Mouse (Mus musculus): ENCODE results near the gene Plxna4. TPM values are rescaled to one million over a fixed set of nuclear protein-coding genes. Genes with fewer than 3 reads are reported as not detected.
A peak's percentile ranks its signal among the peaks of the same experiment; 100 is the strongest.

Plxna4 gene
- polyA plus RNA-seq, 1 experiment from 2014 or later = 5.5 TPM

DNA sequence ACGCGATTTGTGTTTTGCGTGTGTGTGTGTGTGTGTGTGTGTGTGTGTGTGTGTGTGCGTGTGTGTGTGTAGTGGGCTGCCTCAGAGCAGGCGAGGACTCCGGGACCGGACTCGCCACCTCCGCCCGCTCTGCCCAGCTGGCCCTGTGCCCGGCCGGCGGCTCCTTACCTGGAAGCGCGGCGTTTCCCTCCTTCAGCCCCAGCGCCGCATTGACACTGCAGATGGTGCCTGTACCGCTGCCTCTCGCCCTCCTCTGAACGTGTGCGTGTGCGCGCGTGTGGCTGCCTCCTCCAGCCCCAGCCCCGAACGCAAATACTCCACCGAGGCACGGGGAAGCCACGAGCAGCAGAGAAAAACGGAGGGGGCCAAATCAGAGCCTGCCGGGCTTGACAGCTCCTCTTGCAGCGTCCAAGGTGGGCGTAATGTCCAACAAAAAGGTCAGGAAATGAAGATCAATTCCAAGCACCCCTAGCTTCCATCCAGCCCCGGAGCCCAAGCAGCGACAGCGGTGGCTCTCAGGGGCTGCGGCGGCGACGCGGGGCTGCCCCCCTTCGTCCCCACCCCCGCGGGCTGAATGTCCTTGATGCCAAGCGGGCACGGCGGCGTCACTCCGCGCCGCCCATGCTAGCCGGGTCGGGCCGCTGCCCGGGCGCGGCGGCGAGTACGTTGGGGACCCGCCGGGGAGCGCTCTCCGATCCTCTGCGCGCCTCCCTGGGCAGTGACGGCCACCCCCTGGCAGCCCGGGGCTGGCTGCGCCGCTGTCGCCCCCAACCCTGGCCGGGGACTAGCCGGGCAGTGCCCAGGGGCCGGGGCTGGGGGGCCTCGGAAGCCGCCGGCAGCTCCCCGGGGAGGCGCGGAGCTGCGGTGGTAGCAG lies 619 bp downstream of the Plxna4 start:
- peaks cover 61% of the 10 kb centered on the region for H3K27me3 ChIP-seq
- peak overlapping the region; percentile 69 for H3K27ac ChIP-seq
- H3K4me3 ChIP-seq = peak overlapping the region; percentile 76
- H3K9me3 ChIP-seq = no peaks in the 10 kb centered on the region
- H3K9ac ChIP-seq = peak overlapping the region; percentile 84
- H3K4me1 ChIP-seq = peaks cover 17% of the 10 kb centered on the region
- H3K4me2 ChIP-seq (replicated peaks) = peak overlapping the region; percentile 100
- ATAC-seq (ENCODE audit: insufficient number of reproducible peaks, insufficient read depth, low FRiP score, low TSS enrichment) = peak; percentile 24
- WGBS = under 1% methylated on average over 79 of the region's 82 CpGs
- H3K36me3 ChIP-seq = no peaks in the 10 kb centered on the region

DNA sequence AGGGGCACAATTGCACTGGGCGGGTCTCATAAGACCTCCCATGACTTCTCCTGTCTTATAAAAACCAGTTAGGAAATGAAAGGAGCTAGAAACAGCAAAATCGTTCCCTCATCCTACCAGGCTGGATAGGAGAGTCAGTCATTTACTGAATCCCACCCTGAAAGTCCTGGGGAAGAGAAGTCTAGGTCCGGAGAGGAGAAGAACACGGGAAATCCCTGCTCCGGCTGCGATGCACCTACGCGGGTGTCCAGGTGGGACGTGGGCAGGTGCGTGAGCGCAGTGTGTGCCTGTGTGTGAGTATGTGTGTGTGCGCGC lies 1.2 kb downstream of the Plxna4 start:
- peak overlapping the region; percentile 100 for H3K4me2 ChIP-seq (replicated peaks)
- 2% methylated on average over 13 of the region's 13 CpGs for WGBS
- no peak for ATAC-seq (ENCODE audit: insufficient number of reproducible peaks, insufficient read depth, low FRiP score, low TSS enrichment)
- H3K27me3 ChIP-seq = peaks cover 56% of the 10 kb centered on the region
- H3K4me1 ChIP-seq = peaks cover 17% of the 10 kb centered on the region
- H3K27ac ChIP-seq = no peak overlapping the region
- peak overlapping the region; percentile 84 for H3K9ac ChIP-seq
- H3K9me3 ChIP-seq = no peaks in the 10 kb centered on the region
- no peaks in the 10 kb centered on the region for H3K36me3 ChIP-seq
- peak overlapping the region; percentile 76 for H3K4me3 ChIP-seq

DNA sequence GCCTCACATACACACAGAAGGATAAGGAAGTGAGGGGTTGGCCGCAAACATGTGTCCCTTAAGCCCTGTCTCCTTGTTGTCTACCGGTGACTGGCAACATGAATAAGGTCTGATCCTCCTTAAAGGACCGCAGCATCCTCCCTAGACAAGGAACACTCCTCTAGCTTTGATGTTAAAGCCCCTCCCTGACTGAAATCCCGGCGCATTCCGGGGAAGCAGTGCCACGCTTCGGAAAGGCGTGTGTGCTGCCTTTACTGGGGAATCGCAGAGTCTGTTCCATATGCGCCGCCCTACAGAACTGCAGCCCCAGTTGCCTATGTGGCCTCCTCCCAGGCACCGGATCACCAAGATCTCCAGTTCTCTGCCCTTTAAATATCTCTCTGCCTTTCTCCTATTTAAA lies 1.6 kb downstream of the Plxna4 start:
- H3K4me2 ChIP-seq (replicated peaks) = peak overlapping the region; percentile 100
- no peak overlapping the region for H3K9ac ChIP-seq
- peak overlapping the region; percentile 76 for H3K4me3 ChIP-seq
- H3K27ac ChIP-seq = no peak overlapping the region
- 2% methylated on average over 13 of the region's 13 CpGs for WGBS
- no peaks in the 10 kb centered on the region for H3K36me3 ChIP-seq
- peaks cover 56% of the 10 kb centered on the region for H3K27me3 ChIP-seq
- H3K4me1 ChIP-seq = peaks cover 17% of the 10 kb centered on the region
- no peaks in the 10 kb centered on the region for H3K9me3 ChIP-seq
- no peak for ATAC-seq (ENCODE audit: insufficient number of reproducible peaks, insufficient read depth, low FRiP score, low TSS enrichment)

DNA sequence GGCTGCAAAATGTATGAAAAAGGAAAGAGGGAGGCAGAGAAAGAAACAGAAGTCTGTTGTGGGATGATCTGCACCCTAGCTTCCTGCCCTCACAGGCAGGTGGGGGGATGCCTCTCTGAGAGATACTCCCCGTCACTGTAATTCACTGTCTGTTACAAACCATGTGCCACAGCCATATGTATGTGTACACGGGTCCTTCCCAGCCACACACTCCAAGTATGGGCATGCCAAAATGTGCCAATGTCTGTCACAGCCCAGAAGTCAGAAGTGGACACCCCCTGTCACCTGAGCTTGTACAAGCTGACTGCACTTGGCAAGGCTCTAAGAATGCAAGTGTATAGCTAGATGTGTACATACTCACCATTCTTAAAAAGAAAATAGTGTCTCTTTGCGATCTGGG lies 2.8 kb downstream of the Plxna4 start:
- Histone ChIP-seq H3K27me3 (peaks cover 48% of the 10 kb centered on the region), H3K9me3 (no peaks in the 10 kb centered on the region), H3K9ac (no peak overlapping the region), H3K4me2 (replicated peaks) (peak overlapping the region; percentile 32), H3K27ac (no peak overlapping the region), H3K4me3 (no peak overlapping the region), H3K4me1 (peaks cover 17% of the 10 kb centered on the region), H3K36me3 (no peaks in the 10 kb centered on the region)
- WGBS = 36% methylated on average over 3 of the region's 3 CpGs
- no peak for ATAC-seq (ENCODE audit: insufficient number of reproducible peaks, insufficient read depth, low FRiP score, low TSS enrichment)

DNA sequence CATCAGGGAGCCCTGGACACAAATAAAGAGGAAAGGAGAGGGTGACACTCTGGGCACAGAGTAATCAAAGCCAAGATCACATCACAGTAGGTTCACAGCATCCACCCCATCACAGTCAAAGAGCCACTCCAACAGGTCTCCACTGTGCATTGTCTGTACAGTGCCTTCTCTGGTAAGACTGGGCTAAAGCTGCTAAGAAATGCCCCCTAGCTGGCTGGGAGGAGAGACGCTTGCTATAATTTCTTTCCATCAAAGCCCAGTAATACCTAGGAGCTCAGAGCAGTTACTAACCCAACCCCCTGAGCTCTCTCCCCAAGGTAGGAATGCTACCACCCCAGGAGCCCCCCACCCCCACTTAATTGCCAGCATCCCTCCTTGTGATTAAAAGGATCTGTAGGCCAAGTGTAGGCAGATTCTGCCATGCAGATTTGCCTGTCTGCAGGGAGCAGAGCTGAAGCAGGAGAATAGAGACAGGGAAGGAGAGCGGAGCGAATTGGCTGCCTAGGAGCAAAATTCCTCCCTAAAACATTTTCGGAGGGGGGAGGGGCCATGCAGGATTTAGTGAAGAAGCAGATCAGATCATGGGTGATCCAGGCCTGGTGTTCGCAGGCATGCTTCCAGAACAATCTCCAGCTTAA lies 3.6 kb downstream of the Plxna4 start:
- no peak overlapping the region for H3K27ac ChIP-seq
- H3K4me3 ChIP-seq = 0 out of 2 replicates have a peak overlapping the region, but pooled peaks have one; percentile 1
- H3K27me3 ChIP-seq = peaks cover 39% of the 10 kb centered on the region
- no peaks in the 10 kb centered on the region for H3K36me3 ChIP-seq
- H3K9me3 ChIP-seq = no peaks in the 10 kb centered on the region
- H3K9ac ChIP-seq = no peak overlapping the region
- 0 out of 2 replicates have a peak, but pooled peaks have one; percentile 8 for ATAC-seq (ENCODE audit: insufficient number of reproducible peaks, insufficient read depth, low FRiP score, low TSS enrichment)
- WGBS = 9% methylated on average over 5 of the region's 5 CpGs
- H3K4me1 ChIP-seq = peaks cover 17% of the 10 kb centered on the region
- H3K4me2 ChIP-seq (replicated peaks) = peak overlapping the region; percentile 32; the same call in 1 of the 2 replicates

DNA sequence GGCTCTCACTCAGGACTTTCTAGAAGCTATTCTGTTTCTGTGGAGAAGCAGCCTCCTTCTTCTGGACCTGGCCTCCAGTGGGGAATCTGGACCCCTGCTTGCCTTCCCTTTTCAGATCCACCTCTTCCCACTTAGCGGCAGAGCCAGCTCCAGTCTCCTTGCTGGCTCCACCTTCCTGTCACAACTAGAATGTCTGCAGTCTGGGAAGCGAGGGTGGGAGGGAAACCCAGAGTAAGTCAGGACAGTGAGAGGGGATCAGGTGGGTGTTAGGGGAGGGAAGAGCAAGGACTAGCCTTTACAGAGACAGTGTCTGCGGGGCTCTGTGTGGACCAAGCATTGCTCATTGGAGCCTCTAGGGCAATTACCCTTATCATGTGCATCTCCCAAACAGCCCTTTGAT lies 4.4 kb downstream of the Plxna4 start:
- ATAC-seq (ENCODE audit: insufficient number of reproducible peaks, insufficient read depth, low FRiP score, low TSS enrichment) = no peak
- Histone ChIP-seq H3K4me1 (peaks cover 17% of the 10 kb centered on the region), H3K36me3 (no peaks in the 10 kb centered on the region), H3K9me3 (no peaks in the 10 kb centered on the region), H3K27me3 (peaks cover 31% of the 10 kb centered on the region), H3K4me2 (replicated peaks) (no peak overlapping the region; the same call in 1 of the 2 replicates), H3K4me3 (no peak overlapping the region), H3K27ac (no peak overlapping the region), H3K9ac (no peak overlapping the region)
- 3% methylated on average over 3 of the region's 3 CpGs for WGBS

DNA sequence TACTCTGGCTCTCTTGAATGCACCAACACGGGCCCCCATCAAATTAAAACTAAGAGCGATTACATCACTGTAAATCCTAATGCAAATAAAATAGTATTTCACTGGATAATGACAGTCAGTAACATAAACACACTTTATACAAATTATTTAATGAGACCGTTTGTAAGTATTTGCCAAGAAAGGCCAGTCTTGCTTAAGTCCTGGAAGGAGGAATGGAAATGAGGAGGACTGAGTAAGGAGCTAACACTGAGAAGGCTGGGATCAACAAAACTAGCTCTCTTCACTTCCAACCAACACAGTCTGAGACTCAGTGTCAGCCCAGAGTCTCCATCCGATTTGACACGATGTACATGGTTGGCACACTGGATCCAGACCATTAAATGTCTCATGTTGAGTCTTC lies 16.5 kb downstream of the Plxna4 start:
- no peaks in the 10 kb centered on the region for H3K36me3 ChIP-seq

DNA sequence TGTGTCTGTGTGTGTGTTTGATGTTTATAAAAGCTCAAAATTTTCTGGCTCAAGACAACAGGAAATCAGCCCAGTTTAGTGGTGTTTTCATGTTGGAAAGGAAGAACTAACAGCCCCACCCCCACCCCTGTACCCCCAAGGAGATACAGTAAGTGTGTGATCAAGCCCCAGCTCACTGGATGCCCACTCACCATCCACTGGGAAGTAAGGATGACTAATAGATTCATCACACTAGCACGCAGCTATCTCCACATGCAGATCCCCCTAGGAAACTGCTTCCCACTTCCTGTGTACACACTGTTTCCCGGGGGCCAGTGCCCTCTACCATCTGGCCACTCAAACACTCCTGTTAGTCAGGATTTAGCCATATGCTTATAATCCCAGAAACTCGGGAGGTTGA lies 17.5 kb downstream of the Plxna4 start:
- no peak for ATAC-seq (ENCODE audit: insufficient number of reproducible peaks, insufficient read depth, low FRiP score, low TSS enrichment)
- no peak overlapping the region for H3K4me3 ChIP-seq
- no peaks in the 10 kb centered on the region for H3K4me1 ChIP-seq
- H3K9me3 ChIP-seq = no peaks in the 10 kb centered on the region
- H3K27me3 ChIP-seq = no peaks in the 10 kb centered on the region
- H3K4me2 ChIP-seq (replicated peaks) = no peak overlapping the region
- no peak overlapping the region for H3K9ac ChIP-seq
- 20% methylated on average over 3 of the region's 3 CpGs for WGBS
- H3K27ac ChIP-seq = no peak overlapping the region
- no peaks in the 10 kb centered on the region for H3K36me3 ChIP-seq

More for the DNA sequence above, 16.5 kb downstream of the Plxna4 start:
- Histone ChIP-seq H3K4me2 (replicated peaks) (no peak overlapping the region), H3K9me3 (no peaks in the 10 kb centered on the region), H3K27ac (no peak overlapping the region), H3K9ac (no peak overlapping the region), H3K4me3 (no peak overlapping the region), H3K27me3 (no peaks in the 10 kb centered on the region), H3K4me1 (no peaks in the 10 kb centered on the region)
- ATAC-seq (ENCODE audit: insufficient number of reproducible peaks, insufficient read depth, low FRiP score, low TSS enrichment) = no peak
- WGBS = 89% methylated on average over 5 of the region's 5 CpGs

DNA sequence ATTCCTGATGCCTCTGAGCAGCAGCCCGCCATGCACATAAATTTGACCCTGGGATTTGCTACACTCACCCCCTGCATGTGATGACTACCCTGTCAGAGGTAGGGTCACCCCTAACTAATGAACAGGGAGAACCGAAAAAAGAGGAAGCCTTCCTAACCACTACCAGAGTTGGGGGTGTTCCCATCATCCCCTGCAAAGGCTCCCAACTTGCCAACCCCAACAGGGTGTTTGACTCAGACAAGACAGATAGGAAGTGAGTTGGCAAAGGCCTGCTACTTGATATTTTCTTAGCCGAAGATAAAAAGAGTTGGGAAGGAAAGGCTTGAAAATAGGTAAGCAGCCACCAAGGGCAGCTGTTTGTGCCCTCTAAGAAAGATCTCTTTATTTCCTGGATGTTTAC lies 18.1 kb downstream of the Plxna4 start:
- 78% methylated on average over 3 of the region's 3 CpGs for WGBS
- Histone ChIP-seq H3K4me1 (no peaks in the 10 kb centered on the region), H3K9me3 (no peaks in the 10 kb centered on the region), H3K27ac (no peak overlapping the region), H3K4me3 (no peak overlapping the region), H3K9ac (no peak overlapping the region), H3K4me2 (replicated peaks) (no peak overlapping the region), H3K27me3 (no peaks in the 10 kb centered on the region), H3K36me3 (no peaks in the 10 kb centered on the region)
- no peak for ATAC-seq (ENCODE audit: insufficient number of reproducible peaks, insufficient read depth, low FRiP score, low TSS enrichment)

DNA sequence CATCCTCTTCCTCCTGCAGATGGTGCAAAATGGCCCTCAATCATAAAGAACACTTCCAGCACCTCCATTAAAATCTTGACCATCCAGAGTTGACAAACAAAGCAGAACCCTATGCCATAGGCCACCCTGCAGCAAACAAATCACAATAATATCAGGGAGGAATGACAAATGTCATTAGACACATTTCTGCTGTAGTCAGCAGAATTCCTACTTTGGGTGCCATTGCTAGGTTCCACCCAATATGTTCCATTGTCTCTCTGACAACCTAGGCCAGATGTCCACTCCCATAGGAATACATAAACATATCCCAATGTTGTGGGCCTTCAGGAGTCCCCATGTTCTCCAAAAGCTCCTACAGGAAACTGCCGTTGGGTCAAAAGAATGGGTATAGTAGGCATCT lies 41.1 kb downstream of the Plxna4 start:
- Histone ChIP-seq H3K4me2 (replicated peaks) (no peak overlapping the region), H3K9me3 (no peaks in the 10 kb centered on the region), H3K27ac (no peak overlapping the region), H3K4me1 (no peaks in the 10 kb centered on the region), H3K36me3 (no peaks in the 10 kb centered on the region), H3K27me3 (no peaks in the 10 kb centered on the region), H3K9ac (no peak overlapping the region), H3K4me3 (no peak overlapping the region)
- 98% methylated on average over 1 of the region's 1 CpGs for whole genome bisulfite sequencing
- no peak for ATAC-seq (ENCODE audit: insufficient number of reproducible peaks, insufficient read depth, low FRiP score, low TSS enrichment)

DNA sequence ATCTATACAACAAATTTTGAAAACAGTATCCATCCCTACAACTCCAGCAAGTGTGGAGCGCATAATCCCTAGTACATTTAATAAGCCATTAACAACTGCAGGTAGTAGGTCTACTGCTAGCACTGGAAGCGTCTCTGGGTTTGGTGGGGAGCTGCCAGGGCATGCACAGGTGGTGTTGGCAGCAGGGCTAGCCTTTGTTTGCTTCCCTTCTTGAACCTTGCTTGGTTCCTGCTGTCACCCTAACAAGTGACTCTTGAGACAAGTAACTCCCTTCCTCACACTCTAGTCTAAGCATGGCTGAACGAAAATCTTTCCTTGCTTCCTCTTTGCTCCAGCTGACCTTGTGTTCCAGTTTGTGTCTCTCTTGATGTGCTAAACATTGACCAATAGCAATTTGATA lies 44.0 kb downstream of the Plxna4 start:
- H3K27me3 ChIP-seq = no peaks in the 10 kb centered on the region
- H3K4me1 ChIP-seq = no peaks in the 10 kb centered on the region
- 86% methylated on average over 3 of the region's 3 CpGs for WGBS
- H3K9me3 ChIP-seq = no peaks in the 10 kb centered on the region
- no peak for ATAC-seq (ENCODE audit: insufficient number of reproducible peaks, insufficient read depth, low FRiP score, low TSS enrichment)
- H3K4me3 ChIP-seq = no peak overlapping the region
- H3K9ac ChIP-seq = no peak overlapping the region
- no peak overlapping the region for H3K27ac ChIP-seq
- no peaks in the 10 kb centered on the region for H3K36me3 ChIP-seq
- no peak overlapping the region for H3K4me2 ChIP-seq (replicated peaks)

DNA sequence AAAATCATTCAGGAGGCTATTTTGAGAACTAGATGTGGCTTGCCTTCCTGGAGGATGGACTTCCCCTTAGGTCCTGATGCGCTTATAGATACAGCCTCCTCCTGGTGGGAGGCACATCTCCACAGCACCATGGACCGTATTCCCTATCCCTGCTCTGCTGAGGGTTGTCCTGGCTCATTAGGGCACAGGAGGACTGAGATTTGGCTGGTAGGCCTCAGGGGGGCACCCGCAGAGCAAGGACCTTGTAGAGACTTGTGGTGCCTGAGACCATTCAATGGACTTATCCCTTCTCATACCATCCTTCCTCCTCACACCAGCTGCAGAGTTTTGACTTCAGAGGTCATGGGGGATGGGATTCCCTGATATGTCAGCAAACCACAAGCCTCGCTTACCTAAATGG lies 47.8 kb downstream of the Plxna4 start:
- Histone ChIP-seq H3K4me1 (no peaks in the 10 kb centered on the region), H3K9ac (no peak overlapping the region), H3K9me3 (no peaks in the 10 kb centered on the region), H3K27ac (no peak overlapping the region), H3K27me3 (no peaks in the 10 kb centered on the region), H3K4me2 (replicated peaks) (no peak overlapping the region), H3K4me3 (no peak overlapping the region), H3K36me3 (no peaks in the 10 kb centered on the region)
- ATAC-seq (ENCODE audit: insufficient number of reproducible peaks, insufficient read depth, low FRiP score, low TSS enrichment) = no peak
- 82% methylated on average over 4 of the region's 4 CpGs for WGBS

Measured in embryonic facial prominence, embryonic 12.5 days (tissue).